Comparison of ENCODE assay signal across 11 mouse cellular contexts in the genomic region with DNA sequence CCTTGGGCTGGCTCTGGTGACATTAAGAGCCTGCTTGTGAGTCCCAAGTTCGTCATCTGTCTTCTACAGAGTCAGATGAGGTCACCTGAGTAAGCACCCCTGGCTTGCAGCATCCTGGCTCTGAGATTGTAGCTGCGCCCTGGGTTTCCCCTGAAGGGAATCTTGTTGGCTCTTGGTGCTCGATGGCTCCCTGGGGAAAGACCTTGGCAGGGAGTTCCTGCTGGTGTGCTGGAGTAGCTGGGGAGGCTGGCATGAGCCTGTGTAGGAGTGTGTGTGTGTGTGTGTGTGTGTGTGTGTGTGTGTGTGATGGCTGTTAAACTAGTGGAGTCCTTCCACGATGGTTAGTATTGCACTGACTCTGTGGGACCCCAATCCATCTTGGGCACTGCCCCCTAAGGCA.
DNase-seq lines count a peak whose midpoint lies in the region; ATAC-seq and TF ChIP-seq lines count a peak whose summit lies in the region.
"Had no signal": no experiment of that assay in that cellular context is flagged by ENCODE, and none has a peak within 500 bp of the region (broad histone marks: within the 10 kb centered on the region; RNA-seq: fewer than 3 reads in every experiment).

No protein-coding gene starts in this region.

- no peak overlapping the region for H3K4me2 ChIP-seq in kidney, embryonic 16.5 days (replicated peaks; ENCODE audit: low read depth, low read length)
- no peak overlapping the region for H3K4me2 ChIP-seq in intestine, embryonic 15.5 days (replicated peaks)
- H3K4me2 ChIP-seq: stomach, embryonic 15.5 days had no signal

- no peaks in the 10 kb centered on the region for H3K27me3 ChIP-seq in kidney, adult 2 months (replicated peaks; ENCODE audit: control insufficient read depth, insufficient read depth, low read length)
- 0 out of 2 replicates have a peak, but pooled peaks cover 2% of the 10 kb centered on the region for H3K27me3 ChIP-seq in kidney, embryonic 16.5 days (ENCODE audit: insufficient read depth, low read length)
- H3K27me3 ChIP-seq in intestine, embryonic 15.5 days (replicated peaks): no peaks in the 10 kb centered on the region
- H3K27me3 ChIP-seq: stomach, embryonic 15.5 days had no signal

- TF ChIP-seq POLR2A in kidney, adult 2 months (IDR thresholded peaks at IDR 0.05; ENCODE audit: low read depth, low read length): no peak

- peak; percentile 42 for DNase-seq in kidney, adult 2 months
- DNase-seq in MN1 (ENCODE audit: low spot score): peak; percentile 88
- DNase-seq in adrenal gland, adult 8-10 months: peak; percentile 55
- DNase-seq in kidney, postnatal 10 days: peak; percentile 46
- DNase-seq: right cerebral cortex, postnatal 14 days had no signal

- no peaks in the 10 kb centered on the region for H3K36me3 ChIP-seq in kidney, adult 2 months (ENCODE audit: control insufficient read depth, insufficient read depth, low read length)
- H3K36me3 ChIP-seq in kidney, embryonic 16.5 days (ENCODE audit: insufficient read depth, low read length): no peaks in the 10 kb centered on the region
- H3K36me3 ChIP-seq in intestine, embryonic 15.5 days: no peaks in the 10 kb centered on the region
- H3K36me3 ChIP-seq: stomach, embryonic 15.5 days had no signal

- 38% methylated on average over 4 of the region's 4 CpGs for WGBS in kidney, adult 2 months
- 40% methylated on average over 4 of the region's 4 CpGs for WGBS in kidney, embryonic 16.5 days
- 34% methylated on average over 4 of the region's 4 CpGs for WGBS in intestine, embryonic 15.5 days

- H3K4me3 ChIP-seq in kidney, adult 2 months (ENCODE audit: insufficient read depth, low read depth, low read length): no peak overlapping the region
- no peak overlapping the region for H3K4me3 ChIP-seq in kidney, embryonic 16.5 days (ENCODE audit: low read length)
- H3K4me3 ChIP-seq in intestine, embryonic 15.5 days (replicated peaks): no peak overlapping the region
- H3K4me3 ChIP-seq: layer of hippocampus, adult 2 months; stomach, embryonic 15.5 days had no signal

- no peaks in the 10 kb centered on the region for H3K4me1 ChIP-seq in kidney, adult 2 months (ENCODE audit: control insufficient read depth, insufficient read depth, low read length)
- peaks cover 33% of the 10 kb centered on the region for H3K4me1 ChIP-seq in kidney, embryonic 16.5 days (ENCODE audit: insufficient read depth, low read length)
- H3K4me1 ChIP-seq in intestine, embryonic 15.5 days (replicated peaks): no peaks in the 10 kb centered on the region
- H3K4me1 ChIP-seq: stomach, embryonic 15.5 days had no signal

- H3K9ac ChIP-seq in kidney, embryonic 16.5 days (replicated peaks; ENCODE audit: low read length): no peak overlapping the region
- H3K9ac ChIP-seq in intestine, embryonic 15.5 days: no peak overlapping the region
- H3K9ac ChIP-seq: stomach, embryonic 15.5 days had no signal

- no peaks in the 10 kb centered on the region for H3K9me3 ChIP-seq in kidney, embryonic 16.5 days (ENCODE audit: low read length)
- H3K9me3 ChIP-seq in intestine, embryonic 15.5 days: no peaks in the 10 kb centered on the region
- H3K9me3 ChIP-seq: stomach, embryonic 15.5 days had no signal

- no peak for ATAC-seq in kidney, embryonic 16.5 days (ENCODE audit: low FRiP score, low TSS enrichment)
- no peak for ATAC-seq in cerebellum, adult (ENCODE audit: insufficient number of reproducible peaks, low FRiP score, low TSS enrichment)
- ATAC-seq in intestine, embryonic 15.5 days: no peak
- ATAC-seq: hindbrain, embryonic 16.5 days had no signal

- H3K27ac ChIP-seq in kidney, adult 2 months (ENCODE audit: insufficient read depth, low read depth, low read length): no peak overlapping the region
- H3K27ac ChIP-seq in kidney, embryonic 16.5 days (ENCODE audit: low read length): no peak overlapping the region
- H3K27ac ChIP-seq in intestine, embryonic 15.5 days: no peak overlapping the region
- H3K27ac ChIP-seq: layer of hippocampus, adult 2 months; stomach, embryonic 15.5 days had no signal

- TF ChIP-seq CTCF in kidney, adult 2 months (conservative IDR thresholded peaks at IDR 0.05; ENCODE audit: insufficient read depth, insufficient read length, low read depth, low read length): no peak
